Mouse (Mus musculus) myocyte (in vitro differentiated cells): ENCODE measurements at regions not wholly inside any gene's neighbourhood (a gene's known extent, or its start where the extent isn't known, plus 50 kb on each side); places are given as distances from the start of the nearest gene placed in this dataset.

ENCODE experiments used
- MYOD1 ChIP-seq, 3 experiments: IDR thresholded peaks; one replicate each; pipeline ENCODE4 v1.6.1; 2011; ENCODE audit warnings: control low read depth in 2 of 3, low read depth in 2 of 3, mild to moderate bottlenecking in 2 of 3, moderate library complexity in 1 of 3; ENCODE audit not compliant: insufficient read length in 2 of 3, control insufficient read depth in 1 of 3
- MYOG ChIP-seq, 3 experiments: IDR thresholded peaks; one replicate each; pipeline ENCODE4 v1.6.1; 2011; ENCODE audit warnings: control low read depth in 2 of 3, low read depth in 2 of 3, mild to moderate bottlenecking in 2 of 3; ENCODE audit not compliant: insufficient read length in 2 of 3, control insufficient read depth in 1 of 3, insufficient read depth in 1 of 3
- TCF12 ChIP-seq: IDR thresholded peaks from one replicate; pipeline ENCODE4 v1.6.1; 2011; ENCODE audit warnings: mild to moderate bottlenecking, control low read depth; ENCODE audit not compliant: poor library complexity, insufficient read depth, severe bottlenecking

- TF ChIP-seq MYOG (IDR thresholded peaks at IDR 0.05; ENCODE audit: control insufficient read depth in 1 of 3, insufficient read depth in 1 of 3, insufficient read length in 2 of 3, low read depth in 2 of 3) = no peak
- no peak for TF ChIP-seq MYOD1 (IDR thresholded peaks at IDR 0.05; ENCODE audit: control insufficient read depth in 1 of 3, insufficient read length in 2 of 3, low read depth in 2 of 3)
- no peak for TF ChIP-seq TCF12
Observed at GRCm38 (mm10) chr3:18929105-18929492, 699.4 kb downstream of the 1700064H15Rik start.
